In the genomic region with DNA sequence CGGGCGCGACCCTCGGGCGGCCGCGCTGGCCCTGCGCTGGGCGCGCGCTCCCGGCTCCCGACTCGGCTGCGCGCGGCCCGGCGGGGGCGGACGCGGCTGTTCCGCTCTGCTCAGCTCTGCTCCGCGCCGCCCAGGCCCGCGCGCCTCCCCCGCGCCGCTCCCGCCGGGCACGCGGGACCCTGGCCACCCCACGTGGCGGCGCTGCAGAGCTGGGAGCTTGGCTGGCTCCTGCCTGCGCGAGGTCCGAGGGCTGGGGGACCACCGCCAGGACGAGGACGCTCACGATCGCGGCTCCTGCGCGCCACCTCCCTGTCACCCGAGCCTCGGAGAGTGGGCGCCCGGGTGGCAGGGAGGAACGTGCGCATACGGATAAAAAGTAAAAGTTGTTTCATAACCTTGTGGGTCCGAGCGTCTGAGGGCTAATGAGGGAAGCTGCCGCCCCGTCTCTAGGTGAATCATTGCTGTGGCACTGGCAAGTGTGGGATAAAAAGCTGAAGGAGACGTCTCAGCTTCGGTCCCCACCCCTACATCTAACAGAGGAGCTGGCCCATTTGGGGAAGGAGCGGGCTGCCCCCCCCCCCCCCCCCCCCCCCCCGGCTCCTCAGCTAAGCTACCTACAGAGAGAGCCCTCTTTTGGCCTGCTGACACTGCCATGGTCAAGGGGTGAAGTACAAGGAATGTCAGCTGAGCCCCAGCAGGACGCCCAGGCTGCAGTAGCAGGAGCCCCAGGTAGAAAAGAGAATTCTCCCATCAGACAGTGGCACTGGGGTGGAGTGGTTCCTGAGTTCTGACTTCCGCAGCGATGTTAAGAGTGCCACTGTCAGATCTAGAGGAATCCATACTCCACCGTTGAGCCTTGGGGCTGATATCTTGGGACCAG, we compare ENCODE assay signal across 8 mouse cellular contexts. TPM values are rescaled to one million over a fixed set of nuclear protein-coding genes. Genes with fewer than 3 reads are reported as not detected.
DNase-seq lines count a peak whose midpoint lies in the region; ATAC-seq and TF ChIP-seq lines count a peak whose summit lies in the region.

Gene 2010300C02Rik, minus strand, starts transcription at position 325 of the 880 bp plus-strand sequence.

- peak within 1 kb of the TSS; percentile 95 for H3K4me2 ChIP-seq in limb, embryonic 12.5 days
- H3K4me2 ChIP-seq in midbrain, embryonic 11.5 days = peak within 1 kb of the TSS; percentile 87

- no peak for ATAC-seq in CD4-positive, CD25-positive, alpha-beta regulatory T cell, adult 4 months
- peak; percentile 82 for ATAC-seq in limb, embryonic 12.5 days (ENCODE audit: insufficient number of reproducible peaks, insufficient read depth, low FRiP score, low TSS enrichment, low read depth)
- peak; percentile 90 for ATAC-seq in midbrain, embryonic 11.5 days (ENCODE audit: low FRiP score)

- no peaks in the 10 kb centered on the region for H3K36me3 ChIP-seq in kidney, adult 2 months (ENCODE audit: control insufficient read depth, insufficient read depth, low read length)
- H3K36me3 ChIP-seq in limb, embryonic 12.5 days = no peaks in the 10 kb centered on the region
- no peaks in the 10 kb centered on the region for H3K36me3 ChIP-seq in midbrain, embryonic 11.5 days (ENCODE audit: control insufficient read depth, insufficient read depth, low read length)
- no peaks in the 10 kb centered on the region for H3K36me3 ChIP-seq in splenic B cell, adult 2 months (ENCODE audit: control insufficient read depth, insufficient read depth, low read length, poor library complexity, severe bottlenecking)

- no peaks in the 10 kb centered on the region for H3K4me1 ChIP-seq in kidney, adult 2 months (ENCODE audit: control insufficient read depth, insufficient read depth, low read length)
- peaks cover 12% of the 10 kb centered on the region for H3K4me1 ChIP-seq in limb, embryonic 12.5 days (replicated peaks)
- H3K4me1 ChIP-seq in midbrain, embryonic 11.5 days (ENCODE audit: control insufficient read depth, insufficient read depth, low read length) = peaks cover 6% of the 10 kb centered on the region; the same call in 1 of the 2 replicates

- peak within 1 kb of the TSS; percentile 54 for H3K4me3 ChIP-seq in kidney, adult 2 months (ENCODE audit: insufficient read depth, low read depth, low read length)
- peak within 1 kb of the TSS; percentile 62 for H3K4me3 ChIP-seq in limb, embryonic 12.5 days (replicated peaks)
- H3K4me3 ChIP-seq in midbrain, embryonic 11.5 days (ENCODE audit: low read depth, low read length) = peak within 1 kb of the TSS; percentile 55

- TF ChIP-seq CTCF in kidney, adult 2 months (conservative IDR thresholded peaks at IDR 0.05; ENCODE audit: insufficient read depth, insufficient read length, low read depth, low read length) = no peak; the same call in 1 of the 2 replicates

- H3K9me3 ChIP-seq in limb, embryonic 12.5 days = no peaks in the 10 kb centered on the region
- H3K9me3 ChIP-seq in midbrain, embryonic 11.5 days (ENCODE audit: control insufficient read depth, low read length) = no peaks in the 10 kb centered on the region

- TF ChIP-seq POLR2A in kidney, adult 2 months (IDR thresholded peaks at IDR 0.05; ENCODE audit: low read depth, low read length) = no peak

- H3K27ac ChIP-seq in kidney, adult 2 months (ENCODE audit: insufficient read depth, low read depth, low read length) = no peak within 1 kb of the TSS
- no peak within 1 kb of the TSS for H3K27ac ChIP-seq in limb, embryonic 12.5 days
- no peak within 1 kb of the TSS for H3K27ac ChIP-seq in midbrain, embryonic 11.5 days (ENCODE audit: low read depth, low read length)

- H3K27me3 ChIP-seq in kidney, adult 2 months (replicated peaks; ENCODE audit: control insufficient read depth, insufficient read depth, low read length) = no peaks in the 10 kb centered on the region
- peaks cover 47% of the 10 kb centered on the region for H3K27me3 ChIP-seq in limb, embryonic 12.5 days
- peaks cover 21% of the 10 kb centered on the region for H3K27me3 ChIP-seq in midbrain, embryonic 11.5 days (ENCODE audit: control insufficient read depth, insufficient read depth, low read length)
- no peaks in the 10 kb centered on the region for H3K27me3 ChIP-seq in splenic B cell, adult 2 months (ENCODE audit: control insufficient read depth, insufficient read depth, low read length, poor library complexity, severe bottlenecking)

- H3K9ac ChIP-seq in limb, embryonic 12.5 days (replicated peaks) = peak within 1 kb of the TSS; percentile 66
- H3K9ac ChIP-seq in midbrain, embryonic 11.5 days (ENCODE audit: low read length) = peak within 1 kb of the TSS; percentile 56

- DNase-seq in CD4-positive, CD25-positive, alpha-beta regulatory T cell, adult 2 months (ENCODE audit: low read depth, low spot score) = peak; percentile 47
- peak; percentile 73 to 85 for DNase-seq in cerebellum, postnatal 36 days
- peak; percentile 26 for DNase-seq in gastrocnemius, postnatal 25 days
- DNase-seq in kidney, adult 2 months = peak; percentile 13
- peak; percentile 92 for DNase-seq in midbrain, embryonic 11.5 days (ENCODE audit: low spot score, missing footprints)
- peak; percentile 29 for DNase-seq in splenic B cell, adult 2 months (ENCODE audit: low read depth, low spot score)

- WGBS in kidney, adult 2 months = 1% methylated on average over 67 of the region's 69 CpGs
- 1% methylated on average over 41 of the region's 69 CpGs for WGBS in limb, embryonic 12.5 days
- under 1% methylated on average over 63 of the region's 69 CpGs for WGBS in midbrain, embryonic 11.5 days

RNA-seq across cellular contexts. Expression of gene 2010300C02Rik, which starts in this region (rescaled TPM):
- polyA plus RNA-seq in CD4-positive, CD25-positive, alpha-beta regulatory T cell, adult 4 months (2017; shearing (Covaris generic)) = under 1 TPM; 0.42 to 0.79 TPM
- under 1 TPM; 0.13 to 0.24 TPM for total RNA-seq in gastrocnemius, postnatal 25 days (2021)
- polyA plus RNA-seq in kidney, adult 2 months (2012; rRNA removed) = 0.86 and 1.2 TPM in 2 replicates
- 1.1 and 1.6 TPM in 2 replicates for polyA plus RNA-seq in limb, embryonic 12.5 days (2016; fragmentation: Nextera tagmentation; extraction: Ambion mirVana)
- polyA plus RNA-seq in midbrain, embryonic 11.5 days (2014; fragmentation: Nextera tagmentation; extraction: Ambion mirVana) = 0.61 and 0.66 TPM in 2 replicates

Comparison
In these comparisons a context has a peak if more than half of its experiments do, and no peak if none do; other contexts are left out.
1. Peak in DNase-seq in gastrocnemius, postnatal 25 days; RNA of the gene not detected or under 1 TPM.
2. Peak in DNase-seq, ATAC-seq, H3K4me3 ChIP-seq, H3K9ac ChIP-seq and H3K4me2 ChIP-seq in midbrain, embryonic 11.5 days; RNA of the gene not detected or under 1 TPM.
3. DNase-seq: peak in every context shown above with its lines; median percentile 92 in midbrain, embryonic 11.5 days; 79 in cerebellum, postnatal 36 days; 47 in CD4-positive, CD25-positive, alpha-beta regulatory T cell, adult 2 months; 29 in splenic B cell, adult 2 months; 26 in gastrocnemius, postnatal 25 days; 13 in kidney, adult 2 months.